Mouse (Mus musculus) brain, embryonic 14.5 days (tissue): ENCODE measurements at regions not wholly inside any gene's neighbourhood (a gene's known extent, or its start where the extent isn't known, plus 50 kb on each side); places are given as distances from the start of the nearest gene placed in this dataset.
A peak's percentile ranks its signal among the peaks of the same experiment; 100 is the strongest.

Source experiments
- DNase-seq: peaks from one replicate; pipeline ENCODE4 v3.0.0-alpha.2; 2011; ENCODE audit warnings: low read depth
- CTCF ChIP-seq: fragments of 200-500 bp; IDR thresholded peaks from 2 replicates; pipeline ENCODE4 v1.5.1; 2012; ENCODE audit warnings: inconsistent platforms, mild to moderate bottlenecking, moderate library complexity, borderline replicate concordance; ENCODE audit not compliant: insufficient read depth, insufficient read length; ENCODE audit errors: extremely low read depth
- POLR2A ChIP-seq: fragments of 200-500 bp; IDR thresholded peaks from 2 replicates; pipeline ENCODE4 v1.6.1; 2012; ENCODE audit warnings: mild to moderate bottlenecking, inconsistent platforms, borderline replicate concordance; ENCODE audit not compliant: poor library complexity, insufficient read depth, insufficient read length, severe bottlenecking; ENCODE audit errors: extremely low read depth

DNA sequence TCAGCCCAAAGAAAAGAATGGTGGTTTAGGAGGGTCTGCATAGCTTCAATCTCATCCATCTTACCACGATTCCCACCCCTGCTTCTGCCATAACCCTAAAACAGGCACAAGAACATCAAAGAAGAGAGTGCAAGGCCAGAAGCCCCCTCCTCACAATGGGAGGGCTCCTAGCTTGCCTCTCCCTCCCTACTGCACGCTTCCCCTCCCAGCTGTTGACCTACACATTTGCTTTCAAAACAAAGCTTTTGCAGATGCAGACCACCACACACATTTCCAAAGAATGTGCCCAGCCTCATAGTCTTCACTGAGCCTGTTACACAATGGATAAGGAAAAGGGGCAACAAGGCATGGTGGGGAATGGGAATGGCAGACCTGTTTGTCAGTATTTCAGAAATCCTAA lies 67.9 kb upstream of the Ndn start:
- TF ChIP-seq CTCF (no peak), POLR2A (no peak)
- no peak for DNase-seq

DNA sequence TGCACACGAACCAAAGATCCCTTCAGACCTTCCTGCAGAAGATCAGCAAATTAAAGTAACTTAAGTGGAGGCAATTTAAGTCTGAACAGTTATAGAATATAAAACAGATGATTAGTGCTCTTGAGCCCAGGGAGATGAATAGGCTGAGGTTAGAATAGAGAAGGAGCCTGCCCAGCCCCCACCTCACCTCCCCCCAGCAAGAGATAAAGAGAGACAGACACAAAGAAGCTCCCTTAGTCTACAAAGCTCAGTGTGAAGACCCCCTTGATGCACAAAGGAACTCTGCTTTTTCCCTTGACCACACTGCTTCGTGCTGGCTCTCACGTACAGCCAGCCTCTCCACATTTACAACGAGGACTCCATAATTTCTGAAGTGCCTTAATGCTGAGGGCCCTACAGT lies 67.3 kb upstream of the Ndn start:
- DNase-seq = peak; percentile 78
- TF ChIP-seq POLR2A (no peak), CTCF (no peak)
